Mouse (Mus musculus) neural tube, embryonic 13.5 days (tissue): Measurements from ENCODE around the gene Gys2. TPM values are rescaled to one million over a fixed set of nuclear protein-coding genes. Genes with fewer than 3 reads are reported as not detected.
"Not testable (repeated sequence)": the region's sequence is repeated elsewhere in the genome, so short reads cannot be mapped to it uniquely, and the experiment has no call there.

ENCODE experiments used
- ATAC-seq: fragments of 200-750 bp; cut with Nextera tagmentation; 2 replicates; pipeline ENCODE4 v1.8.0; 2017; ENCODE audit warnings: low read depth, mild to moderate bottlenecking, moderate TSS enrichment, moderate library complexity
- H3K27ac ChIP-seq: fragments of 300-500 bp; sonication (generic); replicated peaks from 2 replicates; pipeline ENCODE4 v1.5.1; 2015; ENCODE audit warnings: moderate library complexity, mild to moderate bottlenecking, inconsistent platforms
- H3K27me3 ChIP-seq: fragments of 300-500 bp; sonication (generic); 2 replicates; pipeline ENCODE4 v1.6.1; 2015; ENCODE audit warnings: mild to moderate bottlenecking, inconsistent platforms
- H3K36me3 ChIP-seq: fragments of 300-500 bp; sonication (generic); 2 replicates; pipeline ENCODE4 v1.6.1; 2015; ENCODE audit warnings: mild to moderate bottlenecking, inconsistent platforms
- H3K4me1 ChIP-seq: fragments of 300-500 bp; sonication (generic); replicated peaks from 2 replicates; pipeline ENCODE4 v1.6.1; 2015; ENCODE audit warnings: inconsistent platforms
- H3K4me2 ChIP-seq: fragments of 300-500 bp; sonication (generic); 2 replicates; pipeline ENCODE4 v1.6.1; 2015; ENCODE audit warnings: inconsistent platforms, mild to moderate bottlenecking, moderate library complexity
- H3K4me3 ChIP-seq: fragments of 300-500 bp; sonication (generic); 2 replicates; pipeline ENCODE4 v1.5.1; 2015; ENCODE audit warnings: mild to moderate bottlenecking, inconsistent platforms
- H3K9ac ChIP-seq: fragments of 300-500 bp; sonication (generic); 2 replicates; pipeline ENCODE4 v1.6.1; 2015; ENCODE audit warnings: moderate library complexity, mild to moderate bottlenecking, inconsistent platforms
- H3K9me3 ChIP-seq: fragments of 300-500 bp; sonication (generic); 2 replicates; pipeline ENCODE4 v1.6.1; 2016; ENCODE audit warnings: inconsistent platforms
- WGBS: fragments of 180-500 bp; shearing (Covaris S2); methylation state at CpG from one replicate; pipeline ENCODE4 v1.1.7; 2015; 5-methylcytosine and 5-hydroxymethylcytosine counted together
- polyA plus RNA-seq: library from polyadenylated mRNA; unstranded; fragments of >200 nt; fragmentation: Nextera tagmentation; extraction: Ambion mirVana; gene quantifications from 2 replicates; pipeline ENCODE4 v1.2.1, GENCODE M21; 2015

Gys2 gene
- not detected in 2 replicates for polyA plus RNA-seq

- ATAC-seq, result no peak
Measured at GRCm38 (mm10) chr6:142472801-142473203, at the start of gene Gys2. TSS of gene Gys2 (minus strand) at chr6:142473109.

DNA sequence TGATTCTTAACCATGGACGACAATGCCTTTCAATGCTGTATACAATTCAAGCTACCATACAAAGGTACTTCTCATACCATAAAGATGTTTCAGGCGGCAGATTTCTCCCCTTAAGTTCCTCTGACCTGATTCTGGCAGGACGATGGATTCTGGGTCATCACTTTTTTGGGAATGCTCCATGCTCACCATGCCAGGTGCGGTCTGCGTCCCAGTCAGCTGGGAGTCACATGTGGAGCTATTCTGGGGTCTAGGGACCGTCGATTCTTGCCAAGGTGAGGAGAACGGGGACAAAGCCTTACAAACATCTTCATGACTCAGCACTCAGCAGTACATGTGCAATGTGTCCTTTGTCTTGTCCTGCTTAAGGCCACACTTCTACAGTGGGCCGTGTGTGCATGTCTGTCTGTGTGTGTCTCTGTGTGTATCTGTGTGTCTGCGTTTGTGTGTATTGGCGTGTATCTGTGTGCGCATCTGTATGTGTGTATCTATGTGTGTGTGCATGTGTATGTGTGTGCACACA lies 48.7 kb upstream of the Gys2 start:
- Histone ChIP-seq H3K36me3 (no peaks in the 10 kb centered on the region), H3K4me1 (no peaks in the 10 kb centered on the region), H3K4me2 (no peak overlapping the region), H3K9me3 (no peaks in the 10 kb centered on the region), H3K4me3 (no peak overlapping the region), H3K27me3 (no peaks in the 10 kb centered on the region), H3K27ac (no peak overlapping the region), H3K9ac (no peak overlapping the region)
- no peak for ATAC-seq
- 84% methylated on average over 12 of the region's 12 CpGs for WGBS

More at GRCm38 (mm10) chr6:142472801-142473203, at the start of gene Gys2:
- no peaks in the 10 kb centered on the region for H3K27me3 ChIP-seq
- no peaks in the 10 kb centered on the region for H3K36me3 ChIP-seq
- no peak within 1 kb of the TSS for H3K9ac ChIP-seq
- 67% methylated on average over 4 of the region's 4 CpGs for WGBS
- H3K27ac ChIP-seq, result no peak within 1 kb of the TSS
- no peak within 1 kb of the TSS for H3K4me3 ChIP-seq
- no peaks in the 10 kb centered on the region for H3K4me1 ChIP-seq
- H3K9me3 ChIP-seq, result no peaks in the 10 kb centered on the region
- H3K4me2 ChIP-seq, result no peak within 1 kb of the TSS

- no peaks in the 10 kb centered on the region for H3K27me3 ChIP-seq
- no peaks in the 10 kb centered on the region for H3K4me1 ChIP-seq
- H3K9ac ChIP-seq, result no peak overlapping the region
- peak; percentile 78 for ATAC-seq
- no peak overlapping the region for H3K4me3 ChIP-seq
- 17% methylated on average over 6 of the region's 6 CpGs for WGBS
- H3K36me3 ChIP-seq, result no peaks in the 10 kb centered on the region
- H3K27ac ChIP-seq, result no peak overlapping the region
- H3K9me3 ChIP-seq, result no peaks in the 10 kb centered on the region
- H3K4me2 ChIP-seq, result no peak overlapping the region
Measured at GRCm38 (mm10) chr6:142519110-142519509, 46.2 kb upstream of the Gys2 start.

- H3K27me3 ChIP-seq, H3K27ac ChIP-seq, H3K4me3 ChIP-seq, H3K4me1 ChIP-seq, ATAC-seq, H3K36me3 ChIP-seq, H3K9ac ChIP-seq, H3K4me2 ChIP-seq, H3K9me3 ChIP-seq: not testable (repeated sequence)
- WGBS, result 79% methylated on average over 9 of the region's 9 CpGs
Measured at GRCm38 (mm10) chr6:142515379-142515778, 42.5 kb upstream of the Gys2 start.

GRCm38 (mm10) chr6:142514912-142515311 lies 42.0 kb upstream of the Gys2 start:
- WGBS, result 2% methylated on average over 10 of the region's 10 CpGs
- Histone ChIP-seq H3K9me3 (no peaks in the 10 kb centered on the region), H3K27me3 (no peaks in the 10 kb centered on the region; the same call in 1 of the 2 replicates), H3K27ac (no peak overlapping the region), H3K4me2 (no peak overlapping the region), H3K9ac (no peak overlapping the region), H3K4me3 (no peak overlapping the region), H3K4me1 (peaks cover 3% of the 10 kb centered on the region; the same call in 1 of the 2 replicates), H3K36me3 (no peaks in the 10 kb centered on the region)
- ATAC-seq, result no peak

- Histone ChIP-seq H3K4me2 (no peak overlapping the region), H3K9me3 (no peaks in the 10 kb centered on the region), H3K27me3 (peaks cover 11% of the 10 kb centered on the region), H3K4me1 (peaks cover 9% of the 10 kb centered on the region), H3K9ac (no peak overlapping the region), H3K27ac (no peak overlapping the region), H3K4me3 (no peak overlapping the region), H3K36me3 (no peaks in the 10 kb centered on the region)
- ATAC-seq, result no peak
- 66% methylated on average over 3 of the region's 3 CpGs for WGBS
Measured at GRCm38 (mm10) chr6:142512902-142513301, 40.0 kb upstream of the Gys2 start.

- no peak for ATAC-seq
- H3K9ac ChIP-seq, result no peak overlapping the region
- WGBS, result 29% methylated on average over 12 of the region's 12 CpGs
- H3K4me1 ChIP-seq, result peaks cover 15% of the 10 kb centered on the region
- no peak overlapping the region for H3K4me2 ChIP-seq
- H3K4me3 ChIP-seq, result no peak overlapping the region
- H3K27ac ChIP-seq, result no peak overlapping the region
- no peaks in the 10 kb centered on the region for H3K36me3 ChIP-seq
- no peaks in the 10 kb centered on the region for H3K9me3 ChIP-seq
- H3K27me3 ChIP-seq, result peaks cover 11% of the 10 kb centered on the region
Measured at GRCm38 (mm10) chr6:142511516-142512135, 38.7 kb upstream of the Gys2 start.

DNA sequence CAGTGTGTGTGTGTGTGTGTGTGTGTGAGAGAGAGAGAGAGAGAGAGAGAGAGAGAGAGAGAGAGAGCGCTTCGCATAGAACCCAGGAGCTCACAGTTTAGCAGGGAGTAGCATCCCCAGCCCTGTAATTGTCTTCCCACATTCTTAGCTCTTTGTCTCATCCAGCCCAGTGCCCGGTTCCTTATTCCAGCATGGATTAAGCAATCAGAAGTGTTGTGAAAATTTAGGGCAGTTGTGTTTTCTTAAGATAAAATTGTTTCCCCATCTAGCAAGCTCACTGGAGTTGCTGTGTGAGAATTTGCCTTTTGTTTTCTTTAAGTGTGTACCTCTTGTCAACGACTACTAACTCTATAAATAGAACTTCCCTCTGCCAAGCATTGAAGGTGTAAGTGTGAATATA lies 35.8 kb upstream of the Gys2 start:
- H3K27me3 ChIP-seq, result peaks cover 11% of the 10 kb centered on the region
- peaks cover 12% of the 10 kb centered on the region; the same call in 1 of the 2 replicates for H3K36me3 ChIP-seq
- no peaks in the 10 kb centered on the region for H3K9me3 ChIP-seq
- peaks cover 43% of the 10 kb centered on the region for H3K4me1 ChIP-seq
- no peak for ATAC-seq
- H3K4me3 ChIP-seq, result no peak overlapping the region
- no peak overlapping the region for H3K27ac ChIP-seq
- H3K9ac ChIP-seq, result no peak overlapping the region
- 28% methylated on average over 4 of the region's 4 CpGs for WGBS
- H3K4me2 ChIP-seq, result peak overlapping the region; percentile 95; the same call in 1 of the 2 replicates

DNA sequence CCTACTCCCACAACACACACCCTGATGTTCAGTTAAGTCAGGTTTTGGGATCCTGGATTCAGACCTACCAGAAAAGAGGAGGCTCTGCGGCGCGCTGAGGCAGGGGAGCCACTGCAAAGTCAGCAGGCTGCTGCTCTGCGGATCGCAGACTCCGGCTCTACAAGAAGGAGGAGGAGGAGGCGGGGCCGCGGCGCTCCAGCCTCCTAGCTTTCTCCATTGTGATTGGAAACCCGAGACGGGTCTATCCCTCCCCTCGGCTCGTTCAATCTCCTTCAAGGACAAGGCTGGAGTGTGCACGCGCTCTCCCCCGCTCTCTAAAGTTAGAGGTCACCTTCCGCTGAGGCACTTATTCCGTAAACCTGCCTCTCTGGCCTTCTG lies 34.9 kb upstream of the Gys2 start, which contains the start of gene Ldhb:
TSS of gene Ldhb (minus strand) at position 173 of the 378 bp plus-strand sequence.
- Histone ChIP-seq H3K9ac (peak within 1 kb of the TSS; percentile 89), H3K27me3 (peaks cover 11% of the 10 kb centered on the region), H3K4me3 (peak within 1 kb of the TSS; percentile 75), H3K36me3 (peaks cover 14% of the 10 kb centered on the region; the same call in 1 of the 2 replicates), H3K4me2 (peak within 1 kb of the TSS; percentile 95), H3K9me3 (no peaks in the 10 kb centered on the region), H3K27ac (peak within 1 kb of the TSS; percentile 83), H3K4me1 (peaks cover 49% of the 10 kb centered on the region)
- under 1% methylated on average over 19 of the region's 19 CpGs for WGBS
- ATAC-seq, result peak; percentile 98

- peaks cover 17% of the 10 kb centered on the region for H3K36me3 ChIP-seq
- no peaks in the 10 kb centered on the region for H3K9me3 ChIP-seq
- peak overlapping the region; percentile 75 for H3K4me3 ChIP-seq
- H3K4me2 ChIP-seq, result peak overlapping the region; percentile 95
- WGBS, result under 1% methylated on average over 30 of the region's 30 CpGs
- peaks cover 11% of the 10 kb centered on the region for H3K27me3 ChIP-seq
- H3K4me1 ChIP-seq, result peaks cover 54% of the 10 kb centered on the region
- peak overlapping the region; percentile 89 for H3K9ac ChIP-seq
- peak overlapping the region; percentile 83 for H3K27ac ChIP-seq
- ATAC-seq, result peak; percentile 80
Measured at GRCm38 (mm10) chr6:142507033-142507784, 34.3 kb upstream of the Gys2 start.

GRCm38 (mm10) chr6:142506338-142507032 lies 33.6 kb upstream of the Gys2 start:
- Histone ChIP-seq H3K36me3 (peaks cover 22% of the 10 kb centered on the region), H3K9ac (peak overlapping the region; percentile 89), H3K27ac (no peak overlapping the region), H3K4me2 (peak overlapping the region; percentile 95), H3K9me3 (no peaks in the 10 kb centered on the region), H3K4me3 (peak overlapping the region; percentile 75), H3K27me3 (peaks cover 11% of the 10 kb centered on the region), H3K4me1 (peaks cover 53% of the 10 kb centered on the region)
- ATAC-seq, result no peak
- 6% methylated on average over 10 of the region's 10 CpGs for WGBS

- Histone ChIP-seq H3K4me2 (peak overlapping the region; percentile 24), H3K4me1 (peaks cover 51% of the 10 kb centered on the region), H3K27ac (peak overlapping the region; percentile 46; the same call in 1 of the 2 replicates), H3K9me3 (no peaks in the 10 kb centered on the region), H3K4me3 (no peak overlapping the region), H3K9ac (no peak overlapping the region), H3K36me3 (peaks cover 48% of the 10 kb centered on the region), H3K27me3 (peaks cover under 1% of the 10 kb centered on the region; the same call in 1 of the 2 replicates)
- WGBS, result 71% methylated on average over 8 of the region's 8 CpGs
- no peak for ATAC-seq
Measured at GRCm38 (mm10) chr6:142503601-142504000, 30.7 kb upstream of the Gys2 start.
